Mouse (Mus musculus) layer of hippocampus, adult 18-20 months (tissue): ENCODE measurements at regions not wholly inside any gene's neighbourhood (a gene's known extent, or its start where the extent isn't known, plus 50 kb on each side); places are given as distances from the start of the nearest gene placed in this dataset.

Experiments used
- DNase-seq, 2 experiments: peaks; one replicate each; pipeline ENCODE4 v3.0.0; 2022; ENCODE audit warnings: low spot score in 2 of 2

- DNase-seq: peak in 1 of 2 experiments; percentile 2
These were observed 114.3 kb downstream of the Ldoc1 start for GRCm38 (mm10) chrX:61823604-61824003.

GRCm38 (mm10) chrX:61824330-61824729 lies 115.0 kb downstream of the Ldoc1 start:
- DNase-seq: no peak
